Mouse (Mus musculus) embryonic facial prominence, embryonic 15.5 days (tissue): ENCODE data around the gene Svop. TPM values are rescaled to one million over a fixed set of nuclear protein-coding genes. Genes with fewer than 3 reads are reported as not detected.
A peak's percentile ranks its signal among the peaks of the same experiment; 100 is the strongest.

Experiments used
- ATAC-seq: fragments of 200-750 bp; cut with Nextera tagmentation; 2 replicates; pipeline ENCODE4 v1.8.0; 2017; ENCODE audit warnings: low read depth, moderate TSS enrichment; ENCODE audit not compliant: insufficient number of reproducible peaks, low FRiP score, low TSS enrichment
- H3K27ac ChIP-seq: fragments of 300-500 bp; sonication (generic); replicated peaks from 2 replicates; pipeline ENCODE4 v1.5.1; 2015; ENCODE audit warnings: mild to moderate bottlenecking, inconsistent platforms
- H3K27me3 ChIP-seq: fragments of 300-500 bp; sonication (generic); 2 replicates; pipeline ENCODE4 v1.6.1; 2015; ENCODE audit warnings: inconsistent platforms
- H3K36me3 ChIP-seq: fragments of 300-500 bp; sonication (generic); 2 replicates; pipeline ENCODE4 v1.6.1; 2015; ENCODE audit warnings: mild to moderate bottlenecking, inconsistent platforms
- H3K4me1 ChIP-seq: fragments of 300-500 bp; sonication (generic); 2 replicates; pipeline ENCODE4 v1.6.1; 2015; ENCODE audit warnings: inconsistent platforms
- H3K4me2 ChIP-seq: fragments of 300-500 bp; sonication (generic); replicated peaks from 2 replicates; pipeline ENCODE4 v1.6.1; 2015; ENCODE audit warnings: mild to moderate bottlenecking, inconsistent platforms
- H3K4me3 ChIP-seq: fragments of 300-500 bp; sonication (generic); replicated peaks from 2 replicates; pipeline ENCODE4 v1.5.1; 2015; ENCODE audit warnings: mild to moderate bottlenecking, inconsistent platforms
- H3K9ac ChIP-seq: fragments of 300-500 bp; sonication (generic); 2 replicates; pipeline ENCODE4 v1.6.1; 2015; ENCODE audit warnings: inconsistent platforms
- H3K9me3 ChIP-seq: fragments of 300-500 bp; sonication (generic); replicated peaks from 2 replicates; pipeline ENCODE4 v1.6.1; 2016; ENCODE audit warnings: inconsistent platforms
- WGBS: fragments of 180-500 bp; shearing (Covaris S2); methylation state at CpG from one replicate; pipeline ENCODE4 v1.1.7; 2015; 5-methylcytosine and 5-hydroxymethylcytosine counted together
- polyA plus RNA-seq: library from polyadenylated mRNA; unstranded; fragments of >200 nt; fragmentation: Nextera tagmentation; extraction: Ambion mirVana; gene quantifications from 2 replicates; pipeline ENCODE4 v1.2.1, GENCODE M21; 2015

Gene Svop
- polyA plus RNA-seq, 1 experiment from 2014 or later, result 0.48 TPM

- Histone ChIP-seq H3K27me3 (no peaks in the 10 kb centered on the region), H3K27ac (no peak overlapping the region), H3K9ac (no peak overlapping the region), H3K4me1 (no peaks in the 10 kb centered on the region), H3K9me3 (no peaks in the 10 kb centered on the region), H3K36me3 (no peaks in the 10 kb centered on the region), H3K4me3 (no peak overlapping the region), H3K4me2 (no peak overlapping the region)
- no peak for ATAC-seq
- 40% methylated on average over 6 of the region's 6 CpGs for WGBS
Observed at GRCm38 (mm10) chr5:114024390-114024789, 67.0 kb downstream of the Svop start.

GRCm38 (mm10) chr5:114015121-114015520 lies 76.2 kb downstream of the Svop start:
- no peak overlapping the region for H3K4me3 ChIP-seq
- H3K4me1 ChIP-seq, result no peaks in the 10 kb centered on the region
- no peaks in the 10 kb centered on the region for H3K27me3 ChIP-seq
- ATAC-seq, result no peak
- no peak overlapping the region for H3K9ac ChIP-seq
- H3K9me3 ChIP-seq, result no peaks in the 10 kb centered on the region
- no peak overlapping the region for H3K4me2 ChIP-seq
- WGBS, result 68% methylated on average over 7 of the region's 7 CpGs
- no peaks in the 10 kb centered on the region for H3K36me3 ChIP-seq
- no peak overlapping the region for H3K27ac ChIP-seq

- no peaks in the 10 kb centered on the region for H3K9me3 ChIP-seq
- no peak for ATAC-seq
- H3K4me2 ChIP-seq, result no peak overlapping the region
- no peak overlapping the region for H3K4me3 ChIP-seq
- H3K27ac ChIP-seq, result no peak overlapping the region
- H3K27me3 ChIP-seq, result no peaks in the 10 kb centered on the region
- H3K4me1 ChIP-seq, result no peaks in the 10 kb centered on the region
- H3K36me3 ChIP-seq, result no peaks in the 10 kb centered on the region
- 68% methylated on average over 4 of the region's 4 CpGs for WGBS
- no peak overlapping the region for H3K9ac ChIP-seq
Observed at GRCm38 (mm10) chr5:114009049-114009448, 82.3 kb downstream of the Svop start.

GRCm38 (mm10) chr5:114007753-114008453 lies 83.5 kb downstream of the Svop start:
- no peak overlapping the region for H3K4me2 ChIP-seq
- no peak overlapping the region for H3K4me3 ChIP-seq
- H3K36me3 ChIP-seq, result no peaks in the 10 kb centered on the region
- ATAC-seq, result 0 out of 2 replicates have a peak, but pooled peaks have one; percentile 41
- H3K27me3 ChIP-seq, result no peaks in the 10 kb centered on the region
- H3K9ac ChIP-seq, result no peak overlapping the region
- 73% methylated on average over 12 of the region's 12 CpGs for WGBS
- no peaks in the 10 kb centered on the region for H3K9me3 ChIP-seq
- no peak overlapping the region for H3K27ac ChIP-seq
- H3K4me1 ChIP-seq, result no peaks in the 10 kb centered on the region

GRCm38 (mm10) chr5:114006974-114007373 lies 84.4 kb downstream of the Svop start:
- Histone ChIP-seq H3K4me1 (no peaks in the 10 kb centered on the region), H3K9me3 (no peaks in the 10 kb centered on the region), H3K4me3 (no peak overlapping the region), H3K4me2 (no peak overlapping the region), H3K9ac (no peak overlapping the region), H3K36me3 (no peaks in the 10 kb centered on the region), H3K27ac (no peak overlapping the region), H3K27me3 (no peaks in the 10 kb centered on the region)
- WGBS, result 68% methylated on average over 4 of the region's 4 CpGs
- ATAC-seq, result no peak

DNA sequence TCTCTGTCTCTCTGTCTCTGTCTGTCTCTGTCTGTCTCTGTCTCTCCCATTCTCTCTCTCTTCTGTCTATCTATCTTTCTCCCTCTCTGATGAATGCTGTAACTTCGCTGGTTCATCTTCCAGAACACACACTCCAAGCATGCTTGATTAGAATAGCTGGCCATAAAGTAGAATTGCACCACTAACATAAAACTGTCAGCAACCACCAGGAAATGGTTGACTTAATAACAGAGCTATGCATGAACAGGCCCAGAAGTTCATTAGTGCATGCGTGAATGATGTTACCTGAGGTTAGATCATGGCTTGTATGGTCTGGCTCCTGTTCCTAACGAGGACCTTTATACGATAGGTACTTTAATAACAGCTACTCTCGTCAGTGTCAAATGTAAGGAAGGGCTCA lies 86.3 kb downstream of the Svop start:
- Histone ChIP-seq H3K4me2 (no peak overlapping the region), H3K4me1 (no peaks in the 10 kb centered on the region), H3K27me3 (no peaks in the 10 kb centered on the region), H3K4me3 (no peak overlapping the region), H3K27ac (no peak overlapping the region), H3K9me3 (no peaks in the 10 kb centered on the region), H3K36me3 (no peaks in the 10 kb centered on the region), H3K9ac (no peak overlapping the region)
- 83% methylated on average over 5 of the region's 5 CpGs for WGBS
- ATAC-seq, result no peak

DNA sequence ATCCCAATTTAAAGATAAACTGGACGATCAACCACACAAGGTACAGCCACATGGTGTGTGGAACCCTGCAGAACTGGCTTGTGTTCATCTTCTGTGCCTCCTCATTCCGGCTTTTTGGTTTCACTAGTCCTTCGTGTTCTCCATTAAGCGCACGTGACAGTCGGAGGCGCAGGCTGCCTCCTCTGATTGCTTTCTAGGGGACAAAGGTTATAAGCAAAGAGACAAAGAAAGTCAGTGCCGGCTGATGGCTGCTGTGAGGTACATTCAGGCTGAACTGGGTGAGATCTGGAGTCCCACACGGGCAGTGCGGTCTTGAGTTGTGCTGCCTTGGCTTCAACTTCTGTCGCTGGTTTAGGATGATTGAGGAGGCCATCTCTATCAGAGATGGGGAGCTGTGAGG lies 86.8 kb downstream of the Svop start:
- Histone ChIP-seq H3K9me3 (no peaks in the 10 kb centered on the region), H3K27me3 (no peaks in the 10 kb centered on the region), H3K4me3 (no peak overlapping the region), H3K4me1 (no peaks in the 10 kb centered on the region), H3K36me3 (no peaks in the 10 kb centered on the region), H3K4me2 (no peak overlapping the region), H3K27ac (no peak overlapping the region), H3K9ac (no peak overlapping the region)
- 85% methylated on average over 11 of the region's 11 CpGs for WGBS
- ATAC-seq, result no peak

GRCm38 (mm10) chr5:114003542-114003941 lies 87.8 kb downstream of the Svop start, which contains the start of gene Dao:
TSS of gene Dao (plus strand) at chr5:114003703.
- no peak within 1 kb of the TSS for H3K4me3 ChIP-seq

DNA sequence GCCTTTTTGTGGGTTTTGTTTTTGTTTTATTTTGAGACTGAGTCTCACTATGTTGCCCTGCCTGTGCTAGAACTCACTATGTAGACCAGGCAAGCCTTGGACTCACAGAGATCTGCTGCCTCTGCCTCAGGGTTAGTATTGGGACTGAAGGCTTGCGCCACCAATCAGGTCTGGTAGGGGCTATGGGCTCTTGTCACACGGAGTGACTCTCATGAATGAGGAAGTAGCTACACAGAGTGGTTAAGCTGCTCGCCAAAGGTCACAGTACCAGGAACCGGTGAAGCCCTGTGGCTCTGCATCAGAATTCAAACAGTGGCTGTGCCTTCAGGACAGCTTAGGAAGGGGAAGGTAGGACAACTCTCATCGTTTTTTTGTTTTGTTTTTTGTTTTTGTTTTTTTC lies 92.0 kb downstream of the Svop start:
- ATAC-seq, result no peak
- WGBS, result 53% methylated on average over 5 of the region's 5 CpGs
- H3K9me3 ChIP-seq, result no peaks in the 10 kb centered on the region
- H3K27me3 ChIP-seq, result no peaks in the 10 kb centered on the region
- H3K4me2 ChIP-seq, result no peak overlapping the region
- H3K4me3 ChIP-seq, result no peak overlapping the region
- H3K9ac ChIP-seq, result no peak overlapping the region
- H3K36me3 ChIP-seq, result no peaks in the 10 kb centered on the region
- peaks cover 11% of the 10 kb centered on the region for H3K4me1 ChIP-seq
- H3K27ac ChIP-seq, result no peak overlapping the region

More at GRCm38 (mm10) chr5:114003542-114003941, 87.8 kb downstream of the Svop start, which contains the start of gene Dao:
- 47% methylated on average over 5 of the region's 5 CpGs for WGBS
- ATAC-seq, result no peak
- Histone ChIP-seq H3K4me1 (no peaks in the 10 kb centered on the region), H3K4me2 (no peak within 1 kb of the TSS), H3K9me3 (no peaks in the 10 kb centered on the region), H3K36me3 (no peaks in the 10 kb centered on the region), H3K27ac (no peak within 1 kb of the TSS), H3K27me3 (no peaks in the 10 kb centered on the region), H3K9ac (no peak within 1 kb of the TSS)

GRCm38 (mm10) chr5:113996458-113996857 lies 94.9 kb downstream of the Svop start:
- Histone ChIP-seq H3K4me3 (no peak overlapping the region), H3K9me3 (no peaks in the 10 kb centered on the region), H3K27ac (no peak overlapping the region), H3K9ac (no peak overlapping the region), H3K27me3 (no peaks in the 10 kb centered on the region), H3K4me2 (no peak overlapping the region), H3K36me3 (no peaks in the 10 kb centered on the region), H3K4me1 (peaks cover 30% of the 10 kb centered on the region)
- WGBS, result 27% methylated on average over 2 of the region's 2 CpGs
- no peak for ATAC-seq

DNA sequence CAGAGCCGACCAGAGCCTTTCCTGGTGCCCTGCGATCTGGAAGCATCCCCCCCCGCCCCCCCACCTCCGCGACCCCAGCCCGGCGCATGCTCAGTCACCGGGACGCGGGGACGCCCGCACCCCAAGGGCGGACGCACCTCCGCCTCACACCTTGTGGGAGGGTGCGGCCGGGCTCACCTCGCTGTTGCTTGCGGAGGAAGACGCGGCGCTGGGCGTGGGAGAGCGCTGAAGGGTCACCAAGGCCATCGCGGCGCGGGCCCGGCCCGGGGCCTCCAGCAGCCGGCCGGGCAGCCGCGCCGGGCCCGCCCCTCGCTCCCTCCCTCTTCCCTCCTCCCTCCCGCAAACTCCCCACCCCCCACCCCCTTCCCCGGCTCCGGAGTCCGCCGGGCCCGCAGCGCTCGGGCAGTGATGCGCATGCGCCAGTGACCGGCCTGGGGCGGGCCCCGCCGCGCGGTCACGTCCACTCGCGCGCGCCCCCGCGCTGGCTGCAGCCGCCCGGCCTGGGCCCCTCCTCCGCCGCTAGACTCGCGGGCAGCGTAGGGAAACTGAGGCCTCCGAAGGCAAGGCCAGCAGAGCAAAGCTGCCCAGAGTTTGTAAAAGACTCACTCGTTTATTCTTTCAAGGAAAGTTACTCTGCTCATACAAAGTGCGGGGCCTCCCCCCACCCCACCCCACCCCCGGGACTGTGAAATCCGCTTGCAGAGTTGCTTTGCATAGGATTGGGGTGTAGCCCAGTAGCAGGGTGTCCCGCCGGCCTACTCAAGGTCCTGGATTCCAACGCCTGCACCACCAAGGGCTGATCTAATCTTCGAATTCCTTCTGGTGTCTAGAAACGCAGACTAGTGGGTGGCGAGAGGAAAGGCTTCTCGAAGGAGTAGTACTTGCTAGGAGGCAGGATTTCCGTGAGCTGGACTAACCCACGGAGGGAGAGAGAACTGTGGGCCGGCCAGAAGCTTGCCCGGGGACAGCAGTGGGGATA lies 97.6 kb downstream of the Svop start, which contains the start of gene Ssh1:
TSS of gene Ssh1 (minus strand) at position 408 of the 979 bp plus-strand sequence.
- H3K4me1 ChIP-seq, result peaks cover 38% of the 10 kb centered on the region
- no peaks in the 10 kb centered on the region for H3K9me3 ChIP-seq
- WGBS, result under 1% methylated on average over 68 of the region's 83 CpGs
- H3K36me3 ChIP-seq, result peaks cover 2% of the 10 kb centered on the region; the same call in 1 of the 2 replicates
- peak within 1 kb of the TSS; percentile 70 for H3K4me2 ChIP-seq
- peak within 1 kb of the TSS; percentile 85 for H3K9ac ChIP-seq
- no peaks in the 10 kb centered on the region for H3K27me3 ChIP-seq
- peak within 1 kb of the TSS; percentile 92 for H3K27ac ChIP-seq
- peak; percentile 90 for ATAC-seq
- H3K4me3 ChIP-seq, result peak within 1 kb of the TSS; percentile 82
